Mouse (Mus musculus): ENCODE measurements around the gene Ube2j2. TPM values are rescaled to one million over a fixed set of nuclear protein-coding genes. Genes with fewer than 3 reads are reported as not detected.

Gene Ube2j2
- 123 TPM in 2 replicates for polyA plus RNA-seq (2014; fragmentation: Nextera tagmentation; extraction: Ambion mirVana)

- under 1% methylated on average over 84 of the region's 85 CpGs for WGBS
- no peaks in the 10 kb centered on the region for H3K9me3 ChIP-seq (ENCODE audit: control insufficient read depth, low read length)
- H3K4me3 ChIP-seq (ENCODE audit: low read depth, low read length): peak within 1 kb of the TSS; percentile 94
- no peaks in the 10 kb centered on the region for H3K27me3 ChIP-seq (replicated peaks; ENCODE audit: control insufficient read depth, insufficient read depth, low read length)
- peak within 1 kb of the TSS; percentile 96 for H3K4me2 ChIP-seq
- peaks cover 16% of the 10 kb centered on the region for H3K36me3 ChIP-seq (ENCODE audit: control insufficient read depth, insufficient read depth, low read length)
- ATAC-seq (replicated peaks; ENCODE audit: low FRiP score) (peak; percentile 96), DNase-seq (ENCODE audit: low spot score) (peak; percentile 99)
- H3K4me1 ChIP-seq (replicated peaks; ENCODE audit: control insufficient read depth, insufficient read depth, low read length): peaks cover 15% of the 10 kb centered on the region
- H3K9ac ChIP-seq (ENCODE audit: low read depth, low read length): peak within 1 kb of the TSS; percentile 90
- H3K27ac ChIP-seq (ENCODE audit: low read depth, low read length): peak within 1 kb of the TSS; percentile 80
Measured at GRCm38 (mm10) chr4:155943534-155944249, at the start of gene Ube2j2. Gene Ube2j2, plus strand, starts transcription at chr4:155943831.

DNA sequence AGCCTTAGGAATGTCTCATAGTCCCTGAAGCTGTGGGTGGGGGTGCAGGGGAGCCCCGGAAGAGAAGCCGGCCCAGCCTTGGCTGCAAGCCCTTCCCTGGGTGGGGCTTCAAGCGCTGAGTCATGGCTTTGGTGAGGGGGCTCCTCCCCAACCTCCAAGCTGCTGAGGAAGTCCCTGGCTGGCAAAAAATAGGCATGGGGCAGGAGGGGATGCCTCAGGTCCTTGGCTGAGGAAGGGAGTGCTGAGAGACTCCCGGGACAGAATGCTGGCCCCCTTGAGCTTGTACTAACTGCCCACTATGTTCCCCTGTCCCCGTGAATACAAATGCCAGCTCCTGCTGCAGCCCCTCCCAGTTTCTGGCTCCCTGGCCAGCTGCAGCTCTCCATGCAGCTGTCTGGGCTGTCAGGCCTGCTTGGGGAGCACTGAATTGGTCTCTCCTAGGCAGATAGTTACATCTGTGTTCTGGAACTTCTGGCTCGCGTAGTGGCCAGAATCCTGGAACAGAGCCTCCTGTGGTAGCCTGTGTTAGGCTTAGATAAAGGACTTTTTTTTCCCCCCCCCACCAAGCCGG lies 49.2 kb upstream of the Ube2j2 start:
- H3K27me3 ChIP-seq (replicated peaks; ENCODE audit: control insufficient read depth, insufficient read depth, low read length): no peaks in the 10 kb centered on the region
- ATAC-seq (replicated peaks; ENCODE audit: low FRiP score): peak; percentile 48
- H3K9me3 ChIP-seq (ENCODE audit: control insufficient read depth, low read length): no peaks in the 10 kb centered on the region
- H3K4me2 ChIP-seq: peak overlapping the region; percentile 99
- peaks cover 15% of the 10 kb centered on the region for H3K36me3 ChIP-seq (ENCODE audit: control insufficient read depth, insufficient read depth, low read length)
- peak overlapping the region; percentile 40; the same call in 1 of the 2 replicates for H3K27ac ChIP-seq (ENCODE audit: low read depth, low read length)
- H3K9ac ChIP-seq (ENCODE audit: low read depth, low read length): peak overlapping the region; percentile 95
- WGBS: 19% methylated on average over 8 of the region's 8 CpGs
- H3K4me3 ChIP-seq (ENCODE audit: low read depth, low read length): peak overlapping the region; percentile 96
- DNase-seq (ENCODE audit: low spot score): peak; percentile 53
- H3K4me1 ChIP-seq (replicated peaks; ENCODE audit: control insufficient read depth, insufficient read depth, low read length): peaks cover 34% of the 10 kb centered on the region

- no peak overlapping the region for H3K27ac ChIP-seq (ENCODE audit: low read depth, low read length)
- H3K9ac ChIP-seq (ENCODE audit: low read depth, low read length): no peak overlapping the region
- H3K9me3 ChIP-seq (ENCODE audit: control insufficient read depth, low read length): no peaks in the 10 kb centered on the region
- no peak overlapping the region for H3K4me3 ChIP-seq (ENCODE audit: low read depth, low read length)
- ATAC-seq (replicated peaks; ENCODE audit: low FRiP score): no peak
- H3K4me2 ChIP-seq: peak overlapping the region; percentile 99; the same call in 1 of the 2 replicates
- H3K36me3 ChIP-seq (ENCODE audit: control insufficient read depth, insufficient read depth, low read length): peaks cover 22% of the 10 kb centered on the region
- no peaks in the 10 kb centered on the region for H3K27me3 ChIP-seq (replicated peaks; ENCODE audit: control insufficient read depth, insufficient read depth, low read length)
- H3K4me1 ChIP-seq (replicated peaks; ENCODE audit: control insufficient read depth, insufficient read depth, low read length): peaks cover 34% of the 10 kb centered on the region
- 60% methylated on average over 6 of the region's 6 CpGs for WGBS
- DNase-seq (ENCODE audit: low spot score): no peak
Measured at GRCm38 (mm10) chr4:155895216-155895615, 48.4 kb upstream of the Ube2j2 start.

- H3K36me3 ChIP-seq (ENCODE audit: control insufficient read depth, insufficient read depth, low read length): peaks cover 25% of the 10 kb centered on the region
- H3K9me3 ChIP-seq (ENCODE audit: control insufficient read depth, low read length): no peaks in the 10 kb centered on the region
- WGBS: 89% methylated on average over 4 of the region's 4 CpGs
- H3K9ac ChIP-seq (ENCODE audit: low read depth, low read length): no peak overlapping the region
- H3K27me3 ChIP-seq (replicated peaks; ENCODE audit: control insufficient read depth, insufficient read depth, low read length): no peaks in the 10 kb centered on the region
- no peak overlapping the region for H3K4me2 ChIP-seq
- peaks cover 28% of the 10 kb centered on the region for H3K4me1 ChIP-seq (replicated peaks; ENCODE audit: control insufficient read depth, insufficient read depth, low read length)
- no peak for ATAC-seq (replicated peaks; ENCODE audit: low FRiP score)
- no peak for DNase-seq (ENCODE audit: low spot score)
- no peak overlapping the region for H3K4me3 ChIP-seq (ENCODE audit: low read depth, low read length)
- H3K27ac ChIP-seq (ENCODE audit: low read depth, low read length): no peak overlapping the region
Measured at GRCm38 (mm10) chr4:155895826-155896225, 47.8 kb upstream of the Ube2j2 start.

GRCm38 (mm10) chr4:155896461-155896860 lies 47.2 kb upstream of the Ube2j2 start:
- peaks cover 28% of the 10 kb centered on the region for H3K4me1 ChIP-seq (replicated peaks; ENCODE audit: control insufficient read depth, insufficient read depth, low read length)
- 96% methylated on average over 12 of the region's 12 CpGs for WGBS
- DNase-seq (ENCODE audit: low spot score): no peak
- H3K9ac ChIP-seq (ENCODE audit: low read depth, low read length): no peak overlapping the region
- no peak overlapping the region for H3K4me2 ChIP-seq
- H3K36me3 ChIP-seq (ENCODE audit: control insufficient read depth, insufficient read depth, low read length): peaks cover 27% of the 10 kb centered on the region
- ATAC-seq (replicated peaks; ENCODE audit: low FRiP score): no peak
- no peaks in the 10 kb centered on the region for H3K27me3 ChIP-seq (replicated peaks; ENCODE audit: control insufficient read depth, insufficient read depth, low read length)
- H3K9me3 ChIP-seq (ENCODE audit: control insufficient read depth, low read length): no peaks in the 10 kb centered on the region
- no peak overlapping the region for H3K4me3 ChIP-seq (ENCODE audit: low read depth, low read length)
- H3K27ac ChIP-seq (ENCODE audit: low read depth, low read length): no peak overlapping the region

- Histone ChIP-seq H3K4me3 (ENCODE audit: low read depth, low read length) (no peak overlapping the region), H3K36me3 (ENCODE audit: control insufficient read depth, insufficient read depth, low read length) (peaks cover 38% of the 10 kb centered on the region), H3K27me3 (replicated peaks; ENCODE audit: control insufficient read depth, insufficient read depth, low read length) (no peaks in the 10 kb centered on the region), H3K4me2 (no peak overlapping the region), H3K4me1 (replicated peaks; ENCODE audit: control insufficient read depth, insufficient read depth, low read length) (peaks cover 22% of the 10 kb centered on the region), H3K9me3 (ENCODE audit: control insufficient read depth, low read length) (no peaks in the 10 kb centered on the region), H3K27ac (ENCODE audit: low read depth, low read length) (no peak overlapping the region), H3K9ac (ENCODE audit: low read depth, low read length) (no peak overlapping the region)
- no peak for DNase-seq (ENCODE audit: low spot score)
- 89% methylated on average over 2 of the region's 2 CpGs for WGBS
- ATAC-seq (replicated peaks; ENCODE audit: low FRiP score): no peak
Measured at GRCm38 (mm10) chr4:155898318-155898717, 45.3 kb upstream of the Ube2j2 start.

GRCm38 (mm10) chr4:155899355-155899754 lies 44.3 kb upstream of the Ube2j2 start:
- DNase-seq (ENCODE audit: low spot score) (no peak), ATAC-seq (replicated peaks; ENCODE audit: low FRiP score) (no peak)
- Histone ChIP-seq H3K27me3 (replicated peaks; ENCODE audit: control insufficient read depth, insufficient read depth, low read length) (no peaks in the 10 kb centered on the region), H3K9me3 (ENCODE audit: control insufficient read depth, low read length) (no peaks in the 10 kb centered on the region), H3K4me3 (ENCODE audit: low read depth, low read length) (no peak overlapping the region), H3K4me1 (replicated peaks; ENCODE audit: control insufficient read depth, insufficient read depth, low read length) (peaks cover 11% of the 10 kb centered on the region), H3K36me3 (ENCODE audit: control insufficient read depth, insufficient read depth, low read length) (peaks cover 45% of the 10 kb centered on the region), H3K4me2 (no peak overlapping the region), H3K9ac (ENCODE audit: low read depth, low read length) (no peak overlapping the region), H3K27ac (ENCODE audit: low read depth, low read length) (no peak overlapping the region)
- 92% methylated on average over 7 of the region's 7 CpGs for WGBS

DNA sequence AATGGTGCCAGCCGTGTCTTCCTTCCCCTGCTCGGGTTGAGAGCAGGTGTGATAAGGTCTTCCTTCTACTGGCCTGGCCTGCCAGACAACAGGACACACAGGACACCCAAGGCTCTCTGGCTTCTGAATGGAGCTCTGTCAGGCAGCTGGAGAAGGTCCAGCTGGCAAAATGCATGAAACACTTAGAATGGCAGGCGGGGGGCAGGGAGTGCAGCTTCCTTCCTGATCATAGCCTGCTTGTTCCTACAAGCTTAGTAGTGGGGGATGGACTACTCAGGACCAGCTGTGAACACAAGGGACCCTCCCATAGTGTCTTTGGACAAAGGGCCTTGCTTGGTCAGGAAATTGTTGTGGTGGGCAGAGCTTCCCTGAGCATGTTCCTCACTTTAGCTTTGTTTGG lies 42.4 kb upstream of the Ube2j2 start:
- Histone ChIP-seq H3K27me3 (replicated peaks; ENCODE audit: control insufficient read depth, insufficient read depth, low read length) (no peaks in the 10 kb centered on the region), H3K4me2 (no peak overlapping the region), H3K9ac (ENCODE audit: low read depth, low read length) (no peak overlapping the region), H3K4me3 (ENCODE audit: low read depth, low read length) (no peak overlapping the region), H3K27ac (ENCODE audit: low read depth, low read length) (no peak overlapping the region), H3K4me1 (replicated peaks; ENCODE audit: control insufficient read depth, insufficient read depth, low read length) (no peaks in the 10 kb centered on the region), H3K36me3 (ENCODE audit: control insufficient read depth, insufficient read depth, low read length) (peaks cover 46% of the 10 kb centered on the region), H3K9me3 (ENCODE audit: control insufficient read depth, low read length) (no peaks in the 10 kb centered on the region)
- ATAC-seq (replicated peaks; ENCODE audit: low FRiP score): no peak
- WGBS: 84% methylated on average over 3 of the region's 3 CpGs
- no peak for DNase-seq (ENCODE audit: low spot score)

GRCm38 (mm10) chr4:155903246-155903645 lies 40.4 kb upstream of the Ube2j2 start:
- Histone ChIP-seq H3K9ac (ENCODE audit: low read depth, low read length) (no peak overlapping the region), H3K9me3 (ENCODE audit: control insufficient read depth, low read length) (no peaks in the 10 kb centered on the region), H3K36me3 (ENCODE audit: control insufficient read depth, insufficient read depth, low read length) (peaks cover 37% of the 10 kb centered on the region), H3K4me3 (ENCODE audit: low read depth, low read length) (no peak overlapping the region), H3K4me1 (replicated peaks; ENCODE audit: control insufficient read depth, insufficient read depth, low read length) (no peaks in the 10 kb centered on the region), H3K27ac (ENCODE audit: low read depth, low read length) (no peak overlapping the region), H3K27me3 (replicated peaks; ENCODE audit: control insufficient read depth, insufficient read depth, low read length) (no peaks in the 10 kb centered on the region), H3K4me2 (no peak overlapping the region)
- no peak for ATAC-seq (replicated peaks; ENCODE audit: low FRiP score)
- WGBS: 95% methylated on average over 13 of the region's 13 CpGs
- DNase-seq (ENCODE audit: low spot score): no peak

Data from liver, embryonic 11.5 days (tissue).